Mouse (Mus musculus) left cerebral cortex, postnatal 10 days (tissue): ENCODE data around the gene Ptchd3. TPM values are rescaled to one million over a fixed set of nuclear protein-coding genes. Genes with fewer than 3 reads are reported as not detected.

ENCODE experiments used
- DNase-seq, 2 experiments: peaks; one replicate each; pipeline ENCODE4 v3.0.0; 2021 to 2022; ENCODE audit warnings: low spot score in 2 of 2, mixed read lengths in 1 of 2; ENCODE audit errors: extremely low spot score in 1 of 2
- intact Hi-C: fragments of 180-260 bp; cut with DNase I; formaldehyde crosslinking; loops from one replicate; pipeline ENCODE4 v1.15.1; 2025
- total RNA-seq, 2 experiments: library from RNA; stranded (reverse); gene quantifications; 2 replicates each; pipeline ENCODE4 v1.2.3; 2021

Gene Ptchd3
- total RNA-seq: not detected

GRCm38 (mm10) chr11:121829947-121830346, at the start of gene Ptchd3:
TSS of gene Ptchd3 (plus strand) at chr11:121830247.
- intact Hi-C loops: no loop called here
- DNase-seq: no peak

DNA sequence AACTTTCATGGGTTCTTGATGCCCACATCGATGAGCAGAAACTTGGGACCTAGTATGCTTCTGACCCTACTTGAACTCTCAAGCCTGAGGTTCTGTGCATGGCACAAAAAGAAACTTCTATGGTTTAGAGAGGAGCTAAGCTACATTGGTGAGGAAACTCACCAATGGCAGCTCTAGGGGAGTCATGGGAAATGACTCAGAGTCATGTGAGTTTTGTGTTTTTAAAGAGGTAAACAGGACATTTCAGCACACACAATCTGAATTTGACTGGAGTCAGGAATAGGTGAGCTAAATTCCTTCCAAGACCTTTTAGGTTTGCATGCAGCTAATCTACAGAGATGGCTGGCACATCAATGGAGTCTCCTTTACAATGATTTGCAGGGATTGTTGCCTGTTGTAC, 48.2 kb upstream of the Ptchd3 start:
- intact Hi-C loops: no loop called here
- no peak for DNase-seq

DNA sequence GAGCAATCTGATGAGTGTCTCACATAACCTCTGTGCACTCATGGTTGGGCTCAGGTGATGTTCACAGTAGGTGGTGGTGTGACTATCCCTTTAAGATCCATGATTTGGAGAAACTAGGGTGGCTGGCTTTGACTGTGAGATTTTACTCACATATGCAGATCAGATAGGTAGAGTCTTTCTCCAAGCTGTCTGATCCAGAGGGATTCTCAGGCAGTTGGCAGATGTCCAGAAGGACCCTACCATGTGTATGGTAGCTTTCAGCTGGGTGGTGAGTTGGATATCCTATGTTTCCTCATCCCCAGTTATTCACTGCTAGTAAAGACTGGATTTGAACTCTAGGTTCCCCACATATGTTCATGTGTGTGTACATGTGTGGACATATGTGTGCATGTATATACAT, 42.6 kb upstream of the Ptchd3 start:
- intact Hi-C loops: no loop called here
- DNase-seq: no peak

DNA sequence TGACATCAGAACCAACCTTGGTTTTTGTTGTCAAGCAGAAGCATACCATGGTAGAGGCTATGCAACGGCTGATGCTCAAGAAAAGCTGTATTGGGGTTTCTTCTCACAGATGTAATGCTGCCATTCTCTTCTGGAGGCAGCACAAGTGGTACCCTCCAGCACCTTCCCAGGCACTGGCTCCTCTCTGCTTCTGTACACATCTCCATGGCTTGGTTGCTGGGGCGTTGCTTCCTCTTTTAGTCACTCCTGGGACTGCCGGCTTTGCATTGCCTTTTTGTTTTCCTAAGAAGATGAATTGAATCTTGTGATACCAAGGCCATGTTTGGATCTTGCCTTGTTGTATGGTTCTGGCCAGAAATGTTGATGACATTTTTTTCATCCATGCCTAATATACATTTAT, 40.5 kb upstream of the Ptchd3 start:
- DNase-seq: no peak
- intact Hi-C loops: no loop called here

GRCm38 (mm10) chr11:121790671-121791094, 39.4 kb upstream of the Ptchd3 start:
- intact Hi-C loops: no loop called here

DNA sequence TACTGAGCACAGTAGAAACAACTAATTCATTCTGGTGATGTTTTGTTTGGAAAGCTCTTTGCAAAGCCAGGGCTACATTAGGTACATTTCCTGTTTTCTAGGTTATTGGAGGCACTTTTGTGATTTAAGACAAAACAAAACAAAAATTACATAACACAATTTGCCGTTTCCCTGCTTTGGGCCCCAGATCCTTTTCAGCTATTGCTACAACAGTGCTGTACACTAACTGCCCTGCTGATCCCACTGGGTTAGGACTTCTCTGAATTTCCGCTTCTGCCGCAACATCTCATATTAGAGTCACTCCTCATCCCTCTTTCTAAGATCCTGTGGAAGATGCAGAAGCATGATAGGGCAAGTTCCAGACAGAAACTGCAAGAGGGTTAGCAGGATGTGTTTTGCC, 38.6 kb upstream of the Ptchd3 start:
- intact Hi-C loops: no loop called here
- no peak for DNase-seq

More at GRCm38 (mm10) chr11:121790671-121791094, 39.4 kb upstream of the Ptchd3 start:
- no peak for DNase-seq

DNA sequence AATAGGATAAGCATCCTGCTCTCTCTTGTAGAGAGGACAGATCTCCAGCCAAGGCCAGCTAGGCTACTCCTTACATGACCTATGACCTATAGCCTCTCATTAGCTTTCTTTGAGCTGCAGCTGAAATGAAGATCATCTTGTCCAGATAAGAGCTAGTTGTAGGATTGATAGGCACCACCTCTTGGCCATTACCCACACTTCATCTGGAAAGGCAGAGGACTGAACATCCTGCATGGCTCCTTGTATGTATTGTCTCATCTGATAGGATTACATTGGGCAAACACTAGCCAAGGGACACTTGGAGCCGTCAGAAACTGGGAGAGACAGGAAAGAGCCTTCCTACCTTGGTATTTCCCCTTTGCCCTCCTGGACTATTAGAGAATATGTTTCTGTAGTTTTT, 38.1 kb upstream of the Ptchd3 start:
- intact Hi-C loops: no loop called here
- DNase-seq: no peak

- intact Hi-C loops: no loop called here
- DNase-seq: no peak
Measured at GRCm38 (mm10) chr11:121793530-121793929, 36.5 kb upstream of the Ptchd3 start.

- intact Hi-C loops: no loop called here
- DNase-seq: no peak
Measured at GRCm38 (mm10) chr11:121794186-121794585, 35.9 kb upstream of the Ptchd3 start.

DNA sequence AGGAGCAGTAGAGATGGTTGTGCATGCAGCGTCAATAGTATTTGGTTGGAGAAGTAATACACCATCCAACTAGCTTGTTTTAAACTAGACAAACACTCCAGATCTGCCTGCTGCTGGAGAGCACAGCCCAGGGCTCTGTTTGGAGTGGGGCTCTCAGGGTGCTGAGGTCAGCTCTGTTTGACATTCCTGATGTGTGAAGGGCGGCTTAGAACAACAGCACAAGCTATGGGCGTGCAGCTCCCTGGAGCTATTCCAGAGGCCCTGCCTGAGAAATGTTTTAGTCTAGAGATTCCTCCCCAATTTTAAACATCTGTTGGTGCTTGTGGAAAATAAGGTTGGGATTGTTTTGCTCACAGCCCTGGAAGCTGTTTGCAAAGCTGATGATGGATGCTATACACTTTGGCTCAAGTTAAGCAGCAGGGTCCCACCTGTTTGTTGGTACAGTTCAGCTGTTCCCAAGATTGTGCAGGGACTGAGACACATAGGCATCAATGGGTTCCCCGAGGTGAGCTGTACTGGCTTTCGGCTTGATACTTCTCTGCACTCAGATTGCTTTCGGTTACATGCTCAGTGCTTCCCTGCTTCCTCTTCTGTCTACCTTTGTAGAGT, 35.4 kb upstream of the Ptchd3 start:
- DNase-seq: peak in 1 of 2 experiments; percentile 53
- intact Hi-C loops: no loop called here

DNA sequence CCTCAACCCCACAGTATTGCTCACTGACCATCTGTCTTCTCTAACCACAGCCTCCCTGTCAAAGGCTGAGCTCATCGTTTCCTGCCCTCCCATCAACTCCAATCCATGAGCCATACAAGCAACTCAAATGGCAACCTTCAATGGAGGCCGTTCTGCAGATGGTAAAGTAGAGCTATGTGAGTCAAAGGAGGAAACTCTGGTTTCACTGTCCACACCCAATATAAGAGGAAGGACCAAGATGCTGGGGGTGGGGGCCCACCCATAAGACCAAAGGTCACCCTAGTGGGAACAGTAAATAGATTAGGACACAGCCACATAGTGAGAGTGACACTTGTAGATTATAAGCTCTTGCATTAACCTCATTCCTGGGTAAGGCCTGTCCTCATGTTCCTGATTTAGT, 34.1 kb upstream of the Ptchd3 start:
- intact Hi-C loops: no loop called here

GRCm38 (mm10) chr11:121798591-121798990, 31.5 kb upstream of the Ptchd3 start:
- intact Hi-C loops: no loop called here

More for the DNA sequence above, 34.1 kb upstream of the Ptchd3 start:
- DNase-seq: no peak

GRCm38 (mm10) chr11:121799746-121800299, 30.2 kb upstream of the Ptchd3 start:
- intact Hi-C loops: no loop called here
- no peak for DNase-seq

More at GRCm38 (mm10) chr11:121798591-121798990, 31.5 kb upstream of the Ptchd3 start:
- no peak for DNase-seq

- intact Hi-C loops: no loop called here
Measured at GRCm38 (mm10) chr11:121802743-121803142, 27.3 kb upstream of the Ptchd3 start.

GRCm38 (mm10) chr11:121804258-121805027, 25.6 kb upstream of the Ptchd3 start:
- DNase-seq: no peak
- intact Hi-C loops: loop anchor here (5.0 kb wide), 1 partner anchor 327 kb away; no protein-coding TSS in a partner anchor

More at GRCm38 (mm10) chr11:121802743-121803142, 27.3 kb upstream of the Ptchd3 start:
- DNase-seq: no peak

GRCm38 (mm10) chr11:121808204-121808852, 21.7 kb upstream of the Ptchd3 start:
- DNase-seq: peak; percentile 73 to 84
- intact Hi-C loops: loop anchor here (2.0 to 5.0 kb wide), 2 partner anchors 178 to 331 kb away; no protein-coding TSS in a partner anchor

DNA sequence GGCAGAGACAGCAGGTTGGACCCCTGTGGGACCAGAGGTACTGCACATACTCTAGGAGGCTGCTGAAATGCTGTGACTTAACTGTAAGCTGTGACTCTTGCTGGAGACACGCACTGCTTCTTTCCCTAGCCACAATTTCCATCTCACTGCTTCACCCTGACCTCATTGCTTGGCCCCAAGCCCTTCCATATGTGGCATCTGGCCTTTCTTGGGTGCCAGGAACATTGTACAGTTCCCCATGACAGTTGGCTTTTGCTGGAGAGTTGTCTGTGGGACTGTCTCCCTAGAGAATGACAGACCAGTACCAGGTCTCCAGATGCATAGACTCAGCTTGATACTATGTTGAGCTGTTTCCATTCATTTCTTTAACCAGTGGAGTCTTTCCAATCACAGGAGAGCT, 21.2 kb upstream of the Ptchd3 start:
- intact Hi-C loops: loop anchor here (2.0 to 5.0 kb wide), 2 partner anchors 178 to 332 kb away; no protein-coding TSS in a partner anchor
- DNase-seq: no peak

DNA sequence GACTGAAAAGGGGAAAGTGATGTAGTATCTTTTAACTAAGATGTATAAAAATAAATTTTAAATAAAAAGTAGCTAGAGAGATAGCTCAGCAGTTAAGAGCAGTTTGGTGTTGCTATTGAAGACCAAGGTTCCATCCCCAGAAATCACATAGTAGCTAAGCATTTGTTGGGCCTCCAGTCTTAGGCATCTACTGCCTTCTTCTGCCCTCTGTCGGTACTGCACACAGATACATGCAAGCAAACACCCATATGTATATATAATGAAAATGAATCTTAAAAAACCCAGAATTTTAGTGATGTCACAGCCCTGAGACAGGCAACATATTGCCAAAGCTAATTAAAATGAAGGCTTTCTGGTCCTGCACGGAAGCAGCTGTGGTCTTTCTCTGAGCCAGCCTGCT, 15.9 kb downstream of the Ptchd3 start:
- intact Hi-C loops: no loop called here
- no peak for DNase-seq

DNA sequence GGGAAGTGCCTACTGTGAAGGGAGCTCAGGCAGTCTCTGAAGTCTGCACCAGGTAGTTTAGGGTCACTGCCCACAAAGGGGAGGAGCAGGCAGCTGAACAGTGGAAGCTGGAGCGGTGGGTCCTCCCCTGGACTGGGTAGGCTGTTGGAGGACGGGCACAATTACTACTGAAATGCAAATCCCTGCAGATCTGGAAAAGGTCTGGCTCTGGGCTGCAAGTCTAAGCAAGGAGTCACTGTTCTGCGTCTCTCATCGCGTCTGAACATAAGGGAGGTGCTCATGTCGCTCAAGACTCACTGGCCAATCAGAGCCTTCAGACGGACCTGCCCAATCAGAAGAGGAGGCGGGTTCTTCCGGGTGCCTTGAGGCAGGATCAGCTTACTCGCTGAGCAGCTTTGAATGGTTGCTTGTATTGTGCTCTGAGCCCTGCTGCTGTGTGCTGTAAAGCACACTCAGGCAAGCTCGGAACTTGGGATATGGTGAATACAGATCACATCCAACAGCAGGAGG, 17.8 kb downstream of the Ptchd3 start:
- DNase-seq: peak; percentile 81 to 90
- intact Hi-C loops: no loop called here
